Mouse (Mus musculus) gastrocnemius, postnatal 4 days (tissue): ENCODE measurements at regions not wholly inside any gene's neighbourhood (a gene's known extent, or its start where the extent isn't known, plus 50 kb on each side); places are given as distances from the start of the nearest gene placed in this dataset.

Experiments
- DNase-seq, 2 experiments: peaks; one replicate each; pipeline ENCODE4 v3.0.0; 2021 to 2022; ENCODE audit warnings: low spot score in 2 of 2, mixed read lengths in 2 of 2

GRCm38 (mm10) chr2:148559376-148559775 is 113.0 kb upstream of the Nxt1 start:
- no peak for DNase-seq

- no peak for DNase-seq
Measured at GRCm38 (mm10) chr2:148558365-148558764, 114.0 kb upstream of the Nxt1 start.

GRCm38 (mm10) chr2:148551207-148551606 is 107.8 kb upstream of the Cd93 start:
- no peak for DNase-seq

- DNase-seq, result no peak
Measured at GRCm38 (mm10) chr2:148549618-148550017, 106.3 kb upstream of the Cd93 start.

- DNase-seq, result no peak
Measured at GRCm38 (mm10) chr2:148542340-148542739, 99.0 kb upstream of the Cd93 start.

- no peak for DNase-seq
Measured at GRCm38 (mm10) chr2:148537914-148538510, 94.6 kb upstream of the Cd93 start.

GRCm38 (mm10) chr2:148537251-148537650 is 93.9 kb upstream of the Cd93 start:
- no peak for DNase-seq

- no peak for DNase-seq
Measured at GRCm38 (mm10) chr2:148536608-148537007, 93.2 kb upstream of the Cd93 start.

GRCm38 (mm10) chr2:148535562-148536180 is 92.3 kb upstream of the Cd93 start:
- peak in 1 of 2 experiments; percentile 20 for DNase-seq

GRCm38 (mm10) chr2:148532051-148532450 is 88.7 kb upstream of the Cd93 start:
- DNase-seq, result no peak

- no peak for DNase-seq
Measured at GRCm38 (mm10) chr2:148530546-148530945, 87.2 kb upstream of the Cd93 start.

- DNase-seq, result no peak
Measured at GRCm38 (mm10) chr2:148529900-148530299, 86.5 kb upstream of the Cd93 start.

GRCm38 (mm10) chr2:148527755-148528154 is 84.4 kb upstream of the Cd93 start:
- no peak for DNase-seq

- no peak for DNase-seq
Measured at GRCm38 (mm10) chr2:148525496-148525895, 82.1 kb upstream of the Cd93 start.

GRCm38 (mm10) chr2:148523401-148523800 is 80.0 kb upstream of the Cd93 start:
- no peak for DNase-seq

GRCm38 (mm10) chr2:148522936-148523335 is 79.6 kb upstream of the Cd93 start:
- no peak for DNase-seq

- no peak for DNase-seq
Measured at GRCm38 (mm10) chr2:148521966-148522575, 78.7 kb upstream of the Cd93 start.

- DNase-seq, result no peak
Measured at GRCm38 (mm10) chr2:148520291-148520690, 76.9 kb upstream of the Cd93 start.

- DNase-seq, result no peak
Measured at GRCm38 (mm10) chr2:148519689-148520290, 76.4 kb upstream of the Cd93 start.

- DNase-seq, result no peak
Measured at GRCm38 (mm10) chr2:148517906-148518305, 74.5 kb upstream of the Cd93 start.

- peak in 1 of 2 experiments; percentile 18 for DNase-seq
Measured at GRCm38 (mm10) chr2:148510008-148510681, 66.8 kb upstream of the Cd93 start.

GRCm38 (mm10) chr2:148509357-148509756 is 66.0 kb upstream of the Cd93 start:
- DNase-seq, result no peak
